10 mouse cellular contexts compared by ENCODE assay signal in genomic region chr2:42008941-42009340, GRCm38 (mm10).
"Had no signal": no experiment of that assay in that cellular context is flagged by ENCODE, and none has a peak within 500 bp of the region (broad histone marks: within the 10 kb centered on the region; RNA-seq: fewer than 3 reads in every experiment).

No protein-coding gene starts in this region.

- H3K27ac ChIP-seq: limb, embryonic 13.5 days; liver, embryonic 14.5 days; midbrain, embryonic 15.5 days; stomach, postnatal 0 days had no signal

- H3K9ac ChIP-seq: limb, embryonic 13.5 days; liver, embryonic 14.5 days; midbrain, embryonic 15.5 days had no signal

- H3K27me3 ChIP-seq: limb, embryonic 13.5 days; midbrain, embryonic 15.5 days had no signal

- H3K36me3 ChIP-seq: limb, embryonic 13.5 days; midbrain, embryonic 15.5 days had no signal

- H3K4me3 ChIP-seq: limb, embryonic 13.5 days; midbrain, embryonic 15.5 days had no signal

- H3K9me3 ChIP-seq: limb, embryonic 13.5 days; midbrain, embryonic 15.5 days had no signal

- H3K4me2 ChIP-seq: limb, embryonic 13.5 days; midbrain, embryonic 15.5 days had no signal

- H3K4me1 ChIP-seq: limb, embryonic 13.5 days had no signal

- DNase-seq: kidney, adult 11 months; kidney, postnatal 10 days; layer of hippocampus, postnatal 36 days; left cerebral cortex, postnatal 4 days; lung, adult 18-20 months; thymus, postnatal 4 days had no signal

- ATAC-seq: midbrain, embryonic 15.5 days had no signal
